Mouse (Mus musculus): ENCODE measurements at regions not wholly inside any gene's neighbourhood (a gene's known extent, or its start where the extent isn't known, plus 50 kb on each side); places are given as distances from the start of the nearest gene placed in this dataset.

DNA sequence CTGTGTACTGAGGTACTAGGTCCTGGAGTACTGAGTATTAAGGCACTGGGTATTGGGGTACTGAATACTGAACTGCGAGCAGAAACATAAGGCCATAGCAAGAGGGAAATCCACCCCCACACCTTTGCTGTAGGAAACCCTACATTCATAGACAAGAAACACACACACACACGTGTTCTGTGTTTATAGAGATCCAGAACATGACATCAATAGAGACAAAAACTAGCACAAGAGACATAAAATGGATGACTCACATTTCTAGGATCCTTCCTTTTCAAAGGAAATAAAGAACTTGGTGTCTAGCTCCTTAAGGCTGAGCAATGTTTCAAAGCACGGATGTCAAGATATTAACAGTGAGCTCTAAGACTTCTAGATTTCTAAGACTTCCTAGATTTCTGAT is 49.9 kb upstream of the Nepro start:
- no peaks in the 10 kb centered on the region for H3K36me3 ChIP-seq
- 90% methylated on average over 3 of the region's 3 CpGs for whole genome bisulfite sequencing
- no peak overlapping the region for H3K4me3 ChIP-seq
- H3K4me2 ChIP-seq: no peak overlapping the region
- H3K27ac ChIP-seq: 0 out of 2 replicates have a peak overlapping the region, but pooled peaks have one; percentile 10
- no peak overlapping the region for H3K9ac ChIP-seq
- no peaks in the 10 kb centered on the region for H3K9me3 ChIP-seq
- peaks cover 31% of the 10 kb centered on the region for H3K4me1 ChIP-seq (replicated peaks)
- H3K27me3 ChIP-seq: 0 out of 2 replicates have a peak, but pooled peaks cover 4% of the 10 kb centered on the region
- no peak for ATAC-seq (ENCODE audit: low FRiP score)

DNA sequence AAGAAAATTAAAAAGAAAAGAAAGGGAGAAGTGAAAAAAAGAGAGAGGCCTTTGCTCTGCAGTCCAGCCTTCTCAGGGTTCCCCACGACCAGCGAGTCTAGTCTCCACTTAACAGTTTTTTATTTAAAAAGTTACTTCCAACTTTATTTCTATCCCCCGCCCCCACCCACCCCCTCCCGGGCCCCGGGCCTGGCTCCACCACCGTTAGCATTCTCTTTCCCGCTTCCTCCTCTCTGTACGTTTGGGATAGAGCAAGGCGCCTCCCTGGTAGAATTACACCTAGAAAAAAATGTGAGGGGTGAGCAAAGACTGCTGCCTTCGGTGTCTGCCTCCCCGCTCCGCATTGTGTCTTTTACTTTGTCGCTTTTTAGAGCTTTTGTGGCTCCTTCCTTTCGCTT is 51.7 kb upstream of the Nepro start:
- ATAC-seq (ENCODE audit: low FRiP score): peak; percentile 83
- Histone ChIP-seq H3K27me3 (0 out of 2 replicates have a peak, but pooled peaks cover 4% of the 10 kb centered on the region), H3K36me3 (no peaks in the 10 kb centered on the region), H3K4me3 (no peak overlapping the region), H3K9me3 (no peaks in the 10 kb centered on the region), H3K27ac (peak overlapping the region; percentile 10; the same call in 1 of the 2 replicates), H3K4me1 (replicated peaks) (peaks cover 24% of the 10 kb centered on the region), H3K9ac (no peak overlapping the region), H3K4me2 (peak overlapping the region; percentile 20)
- 2% methylated on average over 14 of the region's 14 CpGs for WGBS

GRCm38 (mm10) chr16:44671551-44672421 is 52.3 kb upstream of the Nepro start:
- Histone ChIP-seq H3K4me1 (replicated peaks) (peaks cover 30% of the 10 kb centered on the region), H3K36me3 (no peaks in the 10 kb centered on the region), H3K27ac (peak overlapping the region; percentile 80), H3K9me3 (no peaks in the 10 kb centered on the region), H3K4me2 (peak overlapping the region; percentile 20), H3K9ac (no peak overlapping the region), H3K27me3 (0 out of 2 replicates have a peak, but pooled peaks cover 4% of the 10 kb centered on the region), H3K4me3 (no peak overlapping the region)
- peak; percentile 90 for ATAC-seq (ENCODE audit: low FRiP score)
- WGBS: 2% methylated on average over 22 of the region's 22 CpGs

GRCm38 (mm10) chr16:44668061-44668460 is 56.0 kb upstream of the Nepro start:
- H3K9ac ChIP-seq: no peak overlapping the region
- H3K36me3 ChIP-seq: no peaks in the 10 kb centered on the region

DNA sequence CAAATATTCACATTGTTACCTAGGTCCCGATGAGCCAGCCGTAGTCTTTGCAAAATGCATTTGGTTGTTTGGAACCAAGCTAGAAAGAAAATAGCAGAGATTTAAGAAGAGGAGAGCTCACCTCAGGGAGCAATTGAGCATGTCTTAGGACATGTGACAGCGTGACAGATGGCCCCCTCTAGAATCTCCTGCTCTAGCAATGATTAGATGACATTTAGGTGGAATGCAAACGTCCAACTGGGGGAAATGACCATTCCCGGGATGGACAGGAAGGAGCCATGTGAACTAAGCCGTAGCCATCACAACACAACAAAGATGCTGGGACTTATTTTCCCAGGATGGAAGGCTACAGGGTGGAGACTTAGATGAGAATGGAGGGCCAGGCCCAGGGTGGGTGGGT is 57.0 kb upstream of the Nepro start:
- H3K36me3 ChIP-seq: no peaks in the 10 kb centered on the region
- no peak overlapping the region for H3K4me3 ChIP-seq
- WGBS: 52% methylated on average over 6 of the region's 6 CpGs
- H3K27ac ChIP-seq: peak overlapping the region; percentile 52
- H3K9ac ChIP-seq: no peak overlapping the region
- no peak for ATAC-seq (ENCODE audit: low FRiP score)
- H3K4me1 ChIP-seq (replicated peaks): peaks cover 26% of the 10 kb centered on the region
- H3K27me3 ChIP-seq: no peaks in the 10 kb centered on the region
- no peak overlapping the region for H3K4me2 ChIP-seq
- no peaks in the 10 kb centered on the region for H3K9me3 ChIP-seq

More at GRCm38 (mm10) chr16:44668061-44668460, 56.0 kb upstream of the Nepro start:
- WGBS: 87% methylated on average over 6 of the region's 6 CpGs
- no peak overlapping the region for H3K4me3 ChIP-seq
- ATAC-seq (ENCODE audit: low FRiP score): no peak
- H3K27me3 ChIP-seq: no peaks in the 10 kb centered on the region
- H3K4me1 ChIP-seq (replicated peaks): peaks cover 34% of the 10 kb centered on the region
- no peak overlapping the region for H3K4me2 ChIP-seq
- no peaks in the 10 kb centered on the region for H3K9me3 ChIP-seq
- H3K27ac ChIP-seq: no peak overlapping the region

- Histone ChIP-seq H3K4me1 (replicated peaks) (peaks cover 21% of the 10 kb centered on the region), H3K4me2 (no peak overlapping the region), H3K9me3 (no peaks in the 10 kb centered on the region), H3K27ac (0 out of 2 replicates have a peak overlapping the region, but pooled peaks have one; percentile 20), H3K36me3 (no peaks in the 10 kb centered on the region), H3K27me3 (no peaks in the 10 kb centered on the region), H3K4me3 (no peak overlapping the region), H3K9ac (no peak overlapping the region)
- 0 out of 2 replicates have a peak, but pooled peaks have one; percentile 52 for ATAC-seq (ENCODE audit: low FRiP score)
- WGBS: 54% methylated on average over 7 of the region's 7 CpGs
Observed at GRCm38 (mm10) chr16:44666431-44666997, 57.6 kb upstream of the Nepro start.

- no peaks in the 10 kb centered on the region for H3K27me3 ChIP-seq
- H3K36me3 ChIP-seq: no peaks in the 10 kb centered on the region
- H3K9ac ChIP-seq: no peak overlapping the region
- peak overlapping the region; percentile 48 for H3K27ac ChIP-seq
- 56% methylated on average over 9 of the region's 9 CpGs for WGBS
- H3K9me3 ChIP-seq: no peaks in the 10 kb centered on the region
- peaks cover 22% of the 10 kb centered on the region for H3K4me1 ChIP-seq (replicated peaks)
- no peak overlapping the region for H3K4me2 ChIP-seq
- H3K4me3 ChIP-seq: no peak overlapping the region
- peak; percentile 30 for ATAC-seq (ENCODE audit: low FRiP score)
Observed at GRCm38 (mm10) chr16:44665491-44665931, 58.6 kb upstream of the Nepro start.

GRCm38 (mm10) chr16:44662966-44663600 is 61.0 kb upstream of the Nepro start:
- 74% methylated on average over 6 of the region's 6 CpGs for WGBS
- H3K4me1 ChIP-seq (replicated peaks): peaks cover 22% of the 10 kb centered on the region
- no peak overlapping the region for H3K4me3 ChIP-seq
- H3K4me2 ChIP-seq: no peak overlapping the region
- H3K27me3 ChIP-seq: no peaks in the 10 kb centered on the region
- no peaks in the 10 kb centered on the region for H3K9me3 ChIP-seq
- H3K9ac ChIP-seq: no peak overlapping the region
- no peak overlapping the region for H3K27ac ChIP-seq
- ATAC-seq (ENCODE audit: low FRiP score): no peak
- no peaks in the 10 kb centered on the region for H3K36me3 ChIP-seq

DNA sequence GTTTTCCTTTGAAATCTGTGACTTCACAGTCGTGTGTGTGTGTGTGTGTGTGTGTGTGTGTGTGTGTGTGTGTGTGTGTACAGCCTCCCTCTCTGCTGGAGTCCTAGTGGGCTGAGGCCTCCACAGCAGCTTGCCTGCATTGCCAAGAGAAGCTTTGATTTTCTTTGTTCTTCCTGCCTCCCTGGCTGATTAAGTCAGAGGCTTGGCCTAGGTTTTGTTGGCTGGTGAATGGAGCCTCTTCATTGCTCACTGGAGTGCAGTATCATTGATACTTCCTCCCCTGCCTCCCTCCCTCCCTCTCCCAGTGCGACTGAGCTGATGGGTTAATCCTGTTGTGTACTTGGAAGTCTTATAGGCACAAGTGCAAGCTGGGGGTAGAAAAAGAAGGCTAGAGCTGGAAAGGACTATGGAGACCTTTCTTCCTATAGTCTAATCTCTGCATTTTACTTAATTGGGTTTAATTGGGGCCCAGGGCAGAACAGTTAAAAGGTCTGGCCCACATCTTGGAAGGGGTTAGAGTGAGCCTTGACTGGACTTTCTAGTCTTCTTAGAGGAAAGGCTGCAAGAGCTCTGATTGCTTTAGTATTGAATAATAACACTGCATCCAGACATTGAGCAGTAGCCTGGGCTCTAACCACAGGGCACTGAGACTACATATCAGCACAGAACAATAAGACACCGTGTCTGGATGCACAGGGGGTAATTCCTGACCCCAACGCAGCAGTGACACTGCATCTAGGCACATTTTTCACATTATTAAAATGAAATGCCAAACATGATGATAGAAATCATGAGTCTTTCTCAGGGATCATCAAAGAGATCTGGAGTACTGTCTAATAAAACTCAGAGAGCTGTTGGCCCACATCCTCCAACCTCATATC is 62.9 kb upstream of the Nepro start:
- Histone ChIP-seq H3K4me3 (no peak overlapping the region), H3K9me3 (no peaks in the 10 kb centered on the region), H3K27me3 (no peaks in the 10 kb centered on the region), H3K27ac (peak overlapping the region; percentile 66), H3K4me2 (no peak overlapping the region), H3K36me3 (no peaks in the 10 kb centered on the region), H3K9ac (no peak overlapping the region), H3K4me1 (replicated peaks) (peaks cover 14% of the 10 kb centered on the region)
- ATAC-seq (ENCODE audit: low FRiP score): peak; percentile 73
- 25% methylated on average over 4 of the region's 4 CpGs for WGBS

GRCm38 (mm10) chr16:44658306-44658705 is 65.8 kb upstream of the Nepro start:
- ATAC-seq (ENCODE audit: low FRiP score): no peak
- no peak overlapping the region for H3K27ac ChIP-seq
- WGBS: 41% methylated on average over 8 of the region's 8 CpGs

GRCm38 (mm10) chr16:44656181-44656580 is 67.9 kb upstream of the Nepro start:
- no peak overlapping the region for H3K27ac ChIP-seq
- H3K4me3 ChIP-seq: no peak overlapping the region
- WGBS: 96% methylated on average over 1 of the region's 1 CpGs
- no peak for ATAC-seq (ENCODE audit: low FRiP score)
- no peaks in the 10 kb centered on the region for H3K9me3 ChIP-seq
- H3K9ac ChIP-seq: no peak overlapping the region
- no peak overlapping the region for H3K4me2 ChIP-seq
- H3K36me3 ChIP-seq: no peaks in the 10 kb centered on the region
- H3K4me1 ChIP-seq (replicated peaks): peaks cover 2% of the 10 kb centered on the region; the same call in 1 of the 2 replicates
- no peaks in the 10 kb centered on the region for H3K27me3 ChIP-seq

More at GRCm38 (mm10) chr16:44658306-44658705, 65.8 kb upstream of the Nepro start:
- Histone ChIP-seq H3K4me3 (no peak overlapping the region), H3K9ac (no peak overlapping the region), H3K27me3 (no peaks in the 10 kb centered on the region), H3K4me1 (replicated peaks) (peaks cover 7% of the 10 kb centered on the region), H3K36me3 (no peaks in the 10 kb centered on the region), H3K9me3 (no peaks in the 10 kb centered on the region), H3K4me2 (no peak overlapping the region)
